ENCODE assay signal across 8 mouse cellular contexts in genomic region chr1:72640658-72641410, GRCm38 (mm10). TPM values are rescaled to one million over a fixed set of nuclear protein-coding genes. Genes with fewer than 3 reads are reported as not detected.
DNase-seq lines count a peak whose midpoint lies in the region; ATAC-seq and TF ChIP-seq lines count a peak whose summit lies in the region.
"Had no signal": no experiment of that assay in that cellular context is flagged by ENCODE, and none has a peak within 500 bp of the region (broad histone marks: within the 10 kb centered on the region; RNA-seq: fewer than 3 reads in every experiment).

No protein-coding gene starts in this region.

- H3K9me3 ChIP-seq in forebrain, postnatal 0 days (ENCODE audit: low read length): no peaks in the 10 kb centered on the region
- no peaks in the 10 kb centered on the region for H3K9me3 ChIP-seq in hindbrain, postnatal 0 days (ENCODE audit: low read length)

- H3K9ac ChIP-seq in forebrain, postnatal 0 days: 0 out of 2 replicates have a peak overlapping the region, but pooled peaks have one; percentile 6
- no peak overlapping the region for H3K9ac ChIP-seq in hindbrain, postnatal 0 days (replicated peaks; ENCODE audit: low read length)

- H3K4me1 ChIP-seq in forebrain, postnatal 0 days (ENCODE audit: insufficient read depth): peaks cover 3% of the 10 kb centered on the region; the same call in 1 of the 2 replicates
- H3K4me1 ChIP-seq in hindbrain, postnatal 0 days (ENCODE audit: insufficient read depth, low read length): no peaks in the 10 kb centered on the region

- H3K27ac ChIP-seq in forebrain, postnatal 0 days (ENCODE audit: low read depth, low read length): no peak overlapping the region
- no peak overlapping the region for H3K27ac ChIP-seq in hindbrain, postnatal 0 days

- peak overlapping the region; percentile 42 for H3K4me2 ChIP-seq in forebrain, postnatal 0 days (ENCODE audit: low read depth)
- peak overlapping the region; percentile 51 for H3K4me2 ChIP-seq in hindbrain, postnatal 0 days (ENCODE audit: low read depth, low read length)

- no peak for TF ChIP-seq CTCF in forebrain, postnatal 0 days (IDR thresholded peaks at IDR 0.05; ENCODE audit: low read depth)
- TF ChIP-seq CTCF in hindbrain, postnatal 0 days (IDR thresholded peaks at IDR 0.05; ENCODE audit: low read depth): no peak

- peak overlapping the region; percentile 28 for H3K4me3 ChIP-seq in forebrain, postnatal 0 days (ENCODE audit: low read depth, low read length)
- peak overlapping the region; percentile 26 for H3K4me3 ChIP-seq in hindbrain, postnatal 0 days (ENCODE audit: low read length)

- peak; percentile 66 for ATAC-seq in activated CD4-positive, CD25-positive, alpha-beta regulatory T cell, adult 4 months
- peak; percentile 90 for ATAC-seq in forebrain, postnatal 0 days
- ATAC-seq in hindbrain, postnatal 0 days: peak; percentile 88

- 45% methylated on average over 49 of the region's 49 CpGs for WGBS in forebrain, postnatal 0 days
- WGBS in hindbrain, postnatal 0 days: 47% methylated on average over 49 of the region's 49 CpGs

- no peaks in the 10 kb centered on the region for H3K27me3 ChIP-seq in forebrain, postnatal 0 days (ENCODE audit: insufficient read depth, low read length)
- H3K27me3 ChIP-seq in hindbrain, postnatal 0 days (ENCODE audit: insufficient read depth, low read length): no peaks in the 10 kb centered on the region

- no peaks in the 10 kb centered on the region for H3K36me3 ChIP-seq in forebrain, postnatal 0 days (ENCODE audit: insufficient read depth)
- no peaks in the 10 kb centered on the region for H3K36me3 ChIP-seq in hindbrain, postnatal 0 days (ENCODE audit: insufficient read depth, low read length)

- DNase-seq in cerebellum, adult 9-10 months: peak; percentile 53
- peak; percentile 93 for DNase-seq in forebrain, postnatal 0 days
- DNase-seq in hindbrain, postnatal 0 days (ENCODE audit: low spot score): peak; percentile 93
- peak; percentile 40 for DNase-seq in left cerebral cortex, adult 11 months (ENCODE audit: low spot score)
- peak; percentile 37 for DNase-seq in lung, postnatal 14 days
- DNase-seq in right cerebral cortex, postnatal 14 days: peak; percentile 82

RNA-seq across cellular contexts. Expression of gene Smarcal1, which starts 57.8 kb away (rescaled TPM):
- polyA plus RNA-seq in activated CD4-positive, CD25-positive, alpha-beta regulatory T cell, adult 4 months (2017; shearing (Covaris generic)): 10 to 100 TPM; 13.7 to 15.9 TPM
- total RNA-seq in forebrain, postnatal 0 days (2014; rRNA removed): 40.9 and 43.7 TPM in 2 replicates
- polyA plus RNA-seq in forebrain, postnatal 0 days (2015; fragmentation: Nextera tagmentation; extraction: Ambion mirVana): 16.2 and 19.0 TPM in 2 replicates
- total RNA-seq in hindbrain, postnatal 0 days (2014; rRNA removed): 42.0 and 53.6 TPM in 2 replicates
- polyA plus RNA-seq in hindbrain, postnatal 0 days (2015; fragmentation: Nextera tagmentation; extraction: Ambion mirVana): 19.1 and 19.7 TPM in 2 replicates

RNA-seq across cellular contexts. Expression of gene Ankar, which starts 59.5 kb away (rescaled TPM):
- not detected for polyA plus RNA-seq in activated CD4-positive, CD25-positive, alpha-beta regulatory T cell, adult 4 months (2017; shearing (Covaris generic))
- total RNA-seq in forebrain, postnatal 0 days (2014; rRNA removed): not detected in 2 replicates
- not detected in 2 replicates for polyA plus RNA-seq in forebrain, postnatal 0 days (2015; fragmentation: Nextera tagmentation; extraction: Ambion mirVana)
- total RNA-seq in hindbrain, postnatal 0 days (2014; rRNA removed): not detected in 2 replicates
- not detected in 2 replicates for polyA plus RNA-seq in hindbrain, postnatal 0 days (2015; fragmentation: Nextera tagmentation; extraction: Ambion mirVana)
- polyA plus RNA-seq: large intestine, adult 2 months had no signal

Comparison
In these comparisons a context has a peak if more than half of its experiments do, and no peak if none do; other contexts are left out.
1. DNase-seq: peak in every context shown above with its lines; median percentile 93 in forebrain, postnatal 0 days; 93 in hindbrain, postnatal 0 days; 82 in right cerebral cortex, postnatal 14 days; 53 in cerebellum, adult 9-10 months; 40 in left cerebral cortex, adult 11 months; 37 in lung, postnatal 14 days.